Mouse (Mus musculus) MEL (cell line): Measurements from ENCODE around the gene Pld1. TPM values are rescaled to one million over a fixed set of nuclear protein-coding genes. Genes with fewer than 3 reads are reported as not detected.

Experiments used
- DNase-seq: peaks from one replicate; pipeline ENCODE4 v3.0.0; 2011; ENCODE audit warnings: low read depth, low spot score
- H3K27ac ChIP-seq: 2 replicates; pipeline ENCODE4 v1.5.1; 2012; ENCODE audit warnings: low read depth, mild to moderate bottlenecking, control low read depth, low read length, moderate library complexity; ENCODE audit not compliant: control insufficient read depth
- H3K27me3 ChIP-seq, 2 experiments: fragments of 150-350 bp in 1 of 2; sonication (generic) in 1 of 2; 2 replicates each; pipeline ENCODE4 v1.6.1; 2012; ENCODE audit warnings: low read length in 2 of 2, mild to moderate bottlenecking in 2 of 2, improper control_type of control experiment in 1 of 2, moderate library complexity in 1 of 2; ENCODE audit not compliant: insufficient read depth in 2 of 2, control insufficient read depth in 1 of 2
- H3K36me3 ChIP-seq, 2 experiments: 2 replicates each; pipeline ENCODE4 v1.6.1; 2012 to 2014; ENCODE audit warnings: low read length in 2 of 2, improper control_type of control experiment in 1 of 2, inconsistent platforms in 1 of 2, mild to moderate bottlenecking in 1 of 2; ENCODE audit not compliant: insufficient read depth in 2 of 2, control insufficient read depth in 1 of 2
- H3K4me1 ChIP-seq, 2 experiments: fragments of 150-350 bp in 1 of 2; sonication (generic) in 1 of 2; 2 replicates each; pipeline ENCODE4 v1.6.1; 2012; ENCODE audit warnings: low read length in 2 of 2, improper control_type of control experiment in 1 of 2, mild to moderate bottlenecking in 1 of 2; ENCODE audit not compliant: insufficient read depth in 2 of 2, control insufficient read depth in 1 of 2
- H3K4me3 ChIP-seq, 2 experiments: fragments of 150-350 bp in 1 of 2; sonication (generic) in 1 of 2; 2 replicates each; pipeline ENCODE4 v1.5.1; 2012; ENCODE audit warnings: low read depth in 2 of 2, low read length in 2 of 2, mild to moderate bottlenecking in 2 of 2, moderate library complexity in 2 of 2, control low read depth in 1 of 2, improper control_type of control experiment in 1 of 2; ENCODE audit not compliant: control insufficient read depth in 1 of 2, insufficient read depth in 1 of 2
- H3K79me2 ChIP-seq: 2 replicates; pipeline ENCODE4 v1.6.1; 2012; ENCODE audit warnings: mild to moderate bottlenecking, low read length, moderate library complexity; ENCODE audit not compliant: control insufficient read depth, poor library complexity, insufficient read depth
- H3K9ac ChIP-seq: 2 replicates; pipeline ENCODE4 v1.6.1; 2012; ENCODE audit warnings: low read depth, mild to moderate bottlenecking, control low read depth, low read length, moderate library complexity; ENCODE audit not compliant: control insufficient read depth, poor library complexity, severe bottlenecking
- H3K9me3 ChIP-seq: fragments of 150-350 bp; sonication (generic); replicated peaks from 2 replicates; pipeline ENCODE4 v1.6.1; 2012; ENCODE audit warnings: mild to moderate bottlenecking, low read length, improper control_type of control experiment, moderate library complexity; ENCODE audit not compliant: insufficient read depth
- CHD2 ChIP-seq: IDR thresholded peaks from 2 replicates; pipeline ENCODE4 v1.6.1; 2011; ENCODE audit warnings: low read length, improper control_type of control experiment
- ELF1 ChIP-seq: IDR thresholded peaks from 2 replicates; pipeline ENCODE4 v1.6.1; 2014; ENCODE audit warnings: low read depth, mild to moderate bottlenecking, inconsistent platforms, low read length, improper control_type of control experiment, moderate library complexity
- GABPA ChIP-seq: IDR thresholded peaks from 2 replicates; pipeline ENCODE4 v1.6.1; 2012; ENCODE audit warnings: low read depth, mild to moderate bottlenecking, inconsistent platforms, low read length, improper control_type of control experiment, moderate library complexity
- GATA1 ChIP-seq: IDR thresholded peaks from 2 replicates; pipeline ENCODE4 v1.6.1; 2011; ENCODE audit warnings: low read depth, low read length, improper control_type of control experiment
- HCFC1 ChIP-seq: IDR thresholded peaks from 2 replicates; pipeline ENCODE4 v1.6.1; 2012; ENCODE audit warnings: low read depth, mild to moderate bottlenecking, inconsistent platforms, low read length, improper control_type of control experiment, moderate library complexity
- KAT2A ChIP-seq: conservative IDR thresholded peaks from 2 replicates; pipeline ENCODE4 v1.6.1; 2012; ENCODE audit warnings: low read depth, low read length, improper control_type of control experiment, inconsistent platforms
- MAFK ChIP-seq: IDR thresholded peaks from 2 replicates; pipeline ENCODE4 v1.6.1; 2011; ENCODE audit warnings: low read depth, mild to moderate bottlenecking, low read length, improper control_type of control experiment, borderline replicate concordance
- MEF2A ChIP-seq: IDR thresholded peaks from 2 replicates; pipeline ENCODE4 v1.6.1; 2014; ENCODE audit warnings: low read depth, mild to moderate bottlenecking, inconsistent platforms, low read length, improper control_type of control experiment; ENCODE audit not compliant: poor library complexity, insufficient replicate concordance, severe bottlenecking; ENCODE audit errors: extremely low read depth
- MYB ChIP-seq: IDR thresholded peaks from 2 replicates; pipeline ENCODE4 v1.6.1; 2011; ENCODE audit warnings: mild to moderate bottlenecking, low read depth, low read length, improper control_type of control experiment
- MYC ChIP-seq: IDR thresholded peaks from 2 replicates; pipeline ENCODE4 v1.6.1; 2011; ENCODE audit warnings: low read depth, mild to moderate bottlenecking, low read length, improper control_type of control experiment, moderate library complexity
- NELFE ChIP-seq: IDR thresholded peaks from 2 replicates; pipeline ENCODE4 v1.6.1; 2011; ENCODE audit warnings: low read depth, low read length, improper control_type of control experiment
- POLR2A ChIP-seq, 2 experiments: IDR thresholded peaks; 2 replicates each; pipeline ENCODE4 v1.6.1; 2011 to 2012; ENCODE audit warnings: low read length in 2 of 2, mild to moderate bottlenecking in 2 of 2, control low read depth in 1 of 2, improper control_type of control experiment in 1 of 2, low read depth in 1 of 2, moderate library complexity in 1 of 2; ENCODE audit not compliant: control insufficient read depth in 1 of 2, insufficient read depth in 1 of 2, poor library complexity in 1 of 2
- POLR2AphosphoS2 ChIP-seq: IDR thresholded peaks from 2 replicates; pipeline ENCODE4 v1.6.1; 2011; ENCODE audit warnings: low read length, improper control_type of control experiment
- RAD21 ChIP-seq: IDR thresholded peaks from 2 replicates; pipeline ENCODE4 v1.6.1; 2011; ENCODE audit warnings: mild to moderate bottlenecking, low read depth, low read length, improper control_type of control experiment
- RCOR1 ChIP-seq: IDR thresholded peaks from 2 replicates; pipeline ENCODE4 v1.6.1; 2012; ENCODE audit warnings: low read depth, mild to moderate bottlenecking, inconsistent platforms, low read length, improper control_type of control experiment
- SIN3A ChIP-seq: IDR thresholded peaks from 2 replicates; pipeline ENCODE4 v1.6.1; 2012; ENCODE audit warnings: low read length, improper control_type of control experiment, inconsistent platforms
- TAL1 ChIP-seq: IDR thresholded peaks from 2 replicates; pipeline ENCODE4 v1.6.1; 2012; ENCODE audit warnings: mild to moderate bottlenecking, inconsistent platforms, low read length, moderate library complexity, mixed read lengths
- USF1 ChIP-seq: IDR thresholded peaks from 2 replicates; pipeline ENCODE4 v1.6.1; 2014; ENCODE audit warnings: low read depth, mild to moderate bottlenecking, inconsistent platforms, low read length, improper control_type of control experiment, moderate library complexity
- USF2 ChIP-seq, 2 experiments: IDR thresholded peaks; 2 replicates each; pipeline ENCODE4 v1.6.1; 2011 to 2012; ENCODE audit warnings: improper control_type of control experiment in 2 of 2, low read length in 2 of 2, borderline replicate concordance in 1 of 2, inconsistent platforms in 1 of 2, low read depth in 1 of 2, mild to moderate bottlenecking in 1 of 2; ENCODE audit not compliant: insufficient read depth in 1 of 2
- ZC3H11A ChIP-seq: IDR thresholded peaks from 2 replicates; pipeline ENCODE4 v1.6.1; 2012; ENCODE audit warnings: low read depth, mild to moderate bottlenecking, inconsistent platforms, low read length, improper control_type of control experiment
- ZKSCAN1 ChIP-seq: IDR thresholded peaks from 2 replicates; pipeline ENCODE4 v1.6.1; 2012; ENCODE audit warnings: low read depth, mild to moderate bottlenecking, inconsistent platforms, low read length, improper control_type of control experiment, moderate library complexity
- ZMIZ1 ChIP-seq: IDR thresholded peaks from 2 replicates; pipeline ENCODE4 v1.6.1; 2012; ENCODE audit warnings: low read depth, mild to moderate bottlenecking, inconsistent platforms, low read length, improper control_type of control experiment, moderate library complexity
- ZNF384 ChIP-seq: IDR thresholded peaks from 2 replicates; pipeline ENCODE4 v1.6.1; 2012; ENCODE audit warnings: low read depth, mild to moderate bottlenecking, inconsistent platforms, low read length, improper control_type of control experiment
- polyA plus RNA-seq, 2 experiments: library from polyadenylated mRNA; stranded (reverse) in 1 of 2; unstranded in 1 of 2; fragments of >175 nt in 1 of 2; fragments of >200 nt in 1 of 2; gene quantifications; 2 replicates each; pipeline versions ENCODE4 v1.2.1 to v1.2.4; 2012; ENCODE audit warnings: low replicate concordance in 2 of 2, low read depth in 1 of 2; ENCODE audit not compliant: insufficient read length in 2 of 2, insufficient read depth in 1 of 2, missing spikeins in 1 of 2
- total RNA-seq: library from RNA; depleted of rRNA; stranded (reverse); fragments of 300-350 nt; gene quantifications from 2 replicates; pipeline ENCODE4 v1.2.3, GENCODE M21; 2012

The Pld1 gene
- total and polyA plus RNA-seq, 3 experiments = 0.22 TPM; not detected in 2

DNA sequence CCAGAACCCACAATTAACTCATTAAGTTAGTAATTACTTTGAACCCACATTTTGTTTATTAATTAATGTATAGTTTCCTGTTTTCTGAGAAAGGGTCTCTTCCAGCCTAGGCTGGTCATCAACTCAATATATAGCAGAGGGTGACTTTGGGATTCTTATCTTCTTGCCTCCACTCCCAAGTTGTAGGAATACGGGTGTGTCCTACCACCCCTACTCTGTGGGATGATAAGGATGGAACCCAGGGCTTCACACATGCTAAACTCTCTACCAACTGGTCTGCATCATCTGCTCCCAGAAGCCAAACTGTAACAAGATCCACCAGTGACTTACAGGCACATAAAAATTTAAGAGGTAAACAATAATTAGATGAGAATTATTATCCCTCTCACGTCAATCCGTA lies 14.5 kb upstream of the Pld1 start:
- Histone ChIP-seq H3K9me3 (no peaks in the 10 kb centered on the region), H3K4me3 (no peak overlapping the region), H3K36me3 (no peaks in the 10 kb centered on the region), H3K9ac (no peak overlapping the region), H3K79me2 (no peaks in the 10 kb centered on the region), H3K27ac (no peak overlapping the region), H3K4me1 (no peaks in the 10 kb centered on the region), H3K27me3 (no peaks in the 10 kb centered on the region)
- DNase-seq = no peak
- TF ChIP-seq MYC (no peak), POLR2A (IDR thresholded peaks at IDR 0.05; ENCODE audit: control insufficient read depth in 1 of 2, insufficient read depth in 1 of 2, low read depth in 1 of 2, low read length in 2 of 2, poor library complexity in 1 of 2) (no peak), CHD2 (no peak), USF2 (IDR thresholded peaks at IDR 0.05; ENCODE audit: borderline replicate concordance in 1 of 2, insufficient read depth in 1 of 2, low read depth in 1 of 2, low read length in 2 of 2) (no peak), SIN3A (no peak), USF1 (no peak), ELF1 (no peak), KAT2A (no peak), ZMIZ1 (no peak), MEF2A (no peak), MYB (no peak), MAFK (no peak), RAD21 (no peak)

DNA sequence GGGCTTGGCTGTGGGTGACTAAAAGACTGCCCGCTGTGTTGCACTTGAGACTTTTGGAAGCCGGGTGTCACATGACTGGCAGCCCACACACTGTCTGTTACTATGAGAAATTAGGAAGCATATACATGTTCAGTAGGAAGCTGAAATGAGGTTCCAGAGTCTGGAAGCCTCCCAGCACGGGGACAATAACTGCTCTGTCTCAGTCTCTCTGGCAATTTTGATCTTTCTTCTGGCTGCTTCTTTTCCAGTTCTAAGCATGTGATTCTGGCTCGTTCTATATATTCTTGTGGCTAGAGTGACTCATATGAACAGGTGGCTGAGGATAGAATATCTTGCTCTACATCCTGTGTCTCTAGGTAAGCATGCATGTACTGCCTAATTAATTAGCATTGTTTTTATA lies 9.3 kb upstream of the Pld1 start:
- TF ChIP-seq NELFE = no peak
- no peak for TF ChIP-seq TAL1
- TF ChIP-seq HCFC1 = no peak
- TF ChIP-seq USF1 = no peak
- TF ChIP-seq RCOR1 = no peak
- no peak for TF ChIP-seq ZKSCAN1
- no peak for TF ChIP-seq ZC3H11A
- no peak for TF ChIP-seq MYC
- TF ChIP-seq ZNF384 = no peak
- no peak for TF ChIP-seq GABPA
- TF ChIP-seq GATA1 = no peak
- no peak for TF ChIP-seq POLR2AphosphoS2
- no peak for TF ChIP-seq ELF1
- Histone ChIP-seq H3K9ac (no peak overlapping the region), H3K27me3 (no peaks in the 10 kb centered on the region), H3K79me2 (no peaks in the 10 kb centered on the region), H3K4me3 (no peak overlapping the region), H3K4me1 (no peaks in the 10 kb centered on the region), H3K27ac (no peak overlapping the region), H3K9me3 (no peaks in the 10 kb centered on the region), H3K36me3 (no peaks in the 10 kb centered on the region)
- no peak for DNase-seq
